Mouse (Mus musculus) neutrophil, adult 65 days (primary cell): ENCODE data around the gene Syt16. TPM values are rescaled to one million over a fixed set of nuclear protein-coding genes. Genes with fewer than 3 reads are reported as not detected.

Experiments
- total RNA-seq: library from RNA; stranded (reverse); gene quantifications from 2 replicates; pipeline ENCODE4 v1.2.4, GENCODE M21; 2023

The Syt16 gene
- not detected in 2 replicates for total RNA-seq

GRCm38 (mm10) chr12:73997297-73998127, at the start of gene Syt16:
Gene Syt16 (plus strand): TSS chr12:73997661.

GRCm38 (mm10) chr12:73964291-73965281, 32.9 kb upstream of the Syt16 start, which contains the start of gene Snapc1:
Gene Snapc1 (plus strand): TSS chr12:73964481.

GRCm38 (mm10) chr12:74316344-74316973, 319.0 kb downstream of the Syt16 start, which contains the start of gene Gm11042:
Gene Gm11042 (minus strand): TSS chr12:74316394.

Other genes with a start within 250 kb of the Syt16 start
- gene Hif1a, start 96.3 kb upstream of the Syt16 start, total RNA-seq: 97.8 and 137 TPM in 2 replicates
- 3.1 and 8.7 TPM in 2 replicates for gene Gm49321, start 60.0 kb upstream of the Syt16 start, total RNA-seq
- 12.5 and 20.1 TPM in 2 replicates for gene Snapc1, start 33.2 kb upstream of the Syt16 start, total RNA-seq